Mouse (Mus musculus) heart, embryonic 10.5 days (tissue): Measurements from ENCODE around the gene Gtf2f1. TPM values are rescaled to one million over a fixed set of nuclear protein-coding genes. Genes with fewer than 3 reads are reported as not detected.

ENCODE experiments used
- DNase-seq: peaks from one replicate; pipeline ENCODE4 v3.0.0-alpha.2; 2017; ENCODE audit warnings: low spot score
- H3K27ac ChIP-seq: fragments of 300-500 bp; sonication (generic); 2 replicates; pipeline ENCODE4 v1.5.1; 2016; ENCODE audit warnings: mild to moderate bottlenecking
- H3K27me3 ChIP-seq: fragments of 300-500 bp; sonication (generic); 2 replicates; pipeline ENCODE4 v1.6.1; 2016; ENCODE audit warnings: mild to moderate bottlenecking; ENCODE audit not compliant: poor library complexity, insufficient read depth, severe bottlenecking
- H3K36me3 ChIP-seq: fragments of 300-500 bp; sonication (generic); 2 replicates; pipeline ENCODE4 v1.6.1; 2016; ENCODE audit warnings: mild to moderate bottlenecking, moderate library complexity
- H3K4me1 ChIP-seq: fragments of 300-500 bp; sonication (generic); 2 replicates; pipeline ENCODE4 v1.6.1; 2016; ENCODE audit warnings: mild to moderate bottlenecking
- H3K4me3 ChIP-seq: fragments of 300-500 bp; sonication (generic); 2 replicates; pipeline ENCODE4 v1.5.1; 2016; ENCODE audit warnings: mild to moderate bottlenecking, moderate library complexity
- H3K9me3 ChIP-seq: fragments of 300-500 bp; sonication (generic); 2 replicates; pipeline ENCODE4 v1.6.1; 2016; ENCODE audit warnings: mild to moderate bottlenecking, moderate library complexity
- whole genome bisulfite sequencing: fragments of 180-500 bp; shearing (Covaris S2); methylation state at CpG from one replicate; pipeline ENCODE4 v1.1.7; 2016; 5-methylcytosine and 5-hydroxymethylcytosine counted together
- polyA plus RNA-seq: library from polyadenylated mRNA; unstranded; fragments of >200 nt; fragmentation: Nextera tagmentation; extraction: Ambion mirVana; gene quantifications from 2 replicates; pipeline ENCODE4 v1.2.1, GENCODE M21; 2016

The Gtf2f1 gene
- polyA plus RNA-seq, 1 experiment from 2014 or later, result 56.0 TPM

DNA sequence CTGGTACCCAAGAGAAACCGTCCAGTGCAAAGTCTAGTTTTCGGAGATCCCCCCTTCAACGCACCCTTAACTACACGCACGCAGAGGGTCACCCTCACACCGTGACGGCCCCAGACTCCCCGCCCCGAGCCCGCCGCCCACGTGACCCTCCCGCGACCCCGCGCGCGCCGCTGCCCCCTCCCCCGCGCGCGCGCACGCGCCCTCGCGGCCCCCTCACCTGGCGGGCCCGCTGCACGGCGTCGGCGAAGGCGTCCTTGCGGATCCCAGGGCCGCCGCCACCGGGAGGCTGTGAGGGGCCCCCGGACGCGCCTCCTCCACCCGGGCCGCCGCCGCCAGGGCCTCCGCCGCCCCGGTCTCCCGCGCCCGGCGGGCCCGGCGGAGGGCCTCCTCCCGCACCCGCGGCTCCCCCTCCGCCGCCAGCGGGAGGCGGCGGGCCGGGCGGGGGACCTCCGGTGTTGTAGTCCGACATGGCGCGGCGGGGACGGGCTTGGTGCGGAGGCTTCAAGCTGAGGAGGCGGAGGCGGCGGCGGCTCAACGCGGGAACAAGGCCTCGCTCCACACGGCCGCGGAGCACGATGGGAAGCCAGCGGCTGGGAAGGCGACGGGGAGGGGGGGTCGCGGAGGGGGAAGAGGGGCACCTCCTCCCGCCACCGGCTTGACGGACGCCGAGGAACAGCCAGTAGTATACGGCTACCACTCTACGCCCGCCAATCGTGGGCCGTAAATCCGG is 20.0 kb upstream of the Gtf2f1 start, which contains the start of gene Khsrp:
Gene Khsrp, minus strand, starts transcription at position 592 of the 730 bp plus-strand sequence.
- no peak for DNase-seq
- Histone ChIP-seq H3K27ac (peak within 1 kb of the TSS; percentile 98), H3K27me3 (no peaks in the 10 kb centered on the region), H3K4me3 (peak within 1 kb of the TSS; percentile 92), H3K9me3 (no peaks in the 10 kb centered on the region), H3K36me3 (peaks cover 33% of the 10 kb centered on the region), H3K4me1 (peaks cover 18% of the 10 kb centered on the region)
- under 1% methylated on average over 97 of the region's 99 CpGs for WGBS

GRCm38 (mm10) chr17:57029691-57030090 is 18.6 kb upstream of the Gtf2f1 start:
- peak overlapping the region; percentile 98 for H3K27ac ChIP-seq
- peaks cover 18% of the 10 kb centered on the region for H3K4me1 ChIP-seq
- H3K27me3 ChIP-seq, result no peaks in the 10 kb centered on the region
- H3K4me3 ChIP-seq, result peak overlapping the region; percentile 92
- 28% methylated on average over 8 of the region's 8 CpGs for WGBS
- no peak for DNase-seq
- peaks cover 47% of the 10 kb centered on the region for H3K36me3 ChIP-seq
- H3K9me3 ChIP-seq, result no peaks in the 10 kb centered on the region

- peaks cover 15% of the 10 kb centered on the region for H3K4me1 ChIP-seq
- 88% methylated on average over 4 of the region's 4 CpGs for WGBS
- peaks cover 69% of the 10 kb centered on the region for H3K36me3 ChIP-seq
- DNase-seq, result no peak
- no peaks in the 10 kb centered on the region for H3K9me3 ChIP-seq
- no peak overlapping the region for H3K4me3 ChIP-seq
- H3K27ac ChIP-seq, result no peak overlapping the region
- H3K27me3 ChIP-seq, result no peaks in the 10 kb centered on the region
Measured at GRCm38 (mm10) chr17:57027471-57027870, 16.4 kb upstream of the Gtf2f1 start.

GRCm38 (mm10) chr17:57020960-57021359 is 9.9 kb upstream of the Gtf2f1 start:
- H3K36me3 ChIP-seq, result peaks cover 70% of the 10 kb centered on the region
- H3K27ac ChIP-seq, result no peak overlapping the region
- no peak overlapping the region for H3K4me3 ChIP-seq
- H3K27me3 ChIP-seq, result no peaks in the 10 kb centered on the region
- no peaks in the 10 kb centered on the region for H3K4me1 ChIP-seq
- no peaks in the 10 kb centered on the region for H3K9me3 ChIP-seq
- 91% methylated on average over 5 of the region's 5 CpGs for WGBS
- DNase-seq, result no peak

DNA sequence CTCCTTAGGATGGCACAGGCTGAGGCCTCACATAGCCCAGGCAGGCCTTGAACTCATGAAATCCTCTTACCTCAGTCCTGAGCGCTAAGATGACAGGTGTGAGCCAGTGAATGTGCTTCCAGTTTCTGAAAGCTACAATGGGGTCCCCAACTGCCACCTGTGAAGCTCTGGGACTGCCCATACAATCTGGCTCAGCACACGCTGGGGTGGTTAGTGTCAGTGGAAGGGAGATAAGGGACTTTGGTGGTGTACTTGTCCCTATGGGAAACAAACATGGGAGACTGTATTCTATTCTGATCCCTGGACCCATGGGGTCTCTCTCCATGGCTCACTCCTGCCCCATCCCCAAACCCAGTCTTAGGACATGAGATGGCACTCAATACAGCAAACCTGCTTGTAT is 8.6 kb upstream of the Gtf2f1 start:
- WGBS, result 75% methylated on average over 2 of the region's 2 CpGs
- no peaks in the 10 kb centered on the region for H3K27me3 ChIP-seq
- DNase-seq, result no peak
- H3K4me1 ChIP-seq, result no peaks in the 10 kb centered on the region
- no peak overlapping the region for H3K4me3 ChIP-seq
- no peak overlapping the region for H3K27ac ChIP-seq
- no peaks in the 10 kb centered on the region for H3K9me3 ChIP-seq
- H3K36me3 ChIP-seq, result peaks cover 57% of the 10 kb centered on the region

- Histone ChIP-seq H3K4me1 (peaks cover 20% of the 10 kb centered on the region), H3K9me3 (no peaks in the 10 kb centered on the region), H3K36me3 (peaks cover 21% of the 10 kb centered on the region), H3K27ac (peak overlapping the region; percentile 94; the same call in 1 of the 2 replicates), H3K27me3 (no peaks in the 10 kb centered on the region), H3K4me3 (peak overlapping the region; percentile 88)
- 75% methylated on average over 13 of the region's 13 CpGs for WGBS
- DNase-seq, result no peak
Measured at GRCm38 (mm10) chr17:57012245-57012795, 1.2 kb upstream of the Gtf2f1 start.

GRCm38 (mm10) chr17:57010911-57011235 is 215 bp downstream of the Gtf2f1 start:
- no peak for DNase-seq
- Histone ChIP-seq H3K27me3 (no peaks in the 10 kb centered on the region), H3K27ac (peak overlapping the region; percentile 90), H3K9me3 (no peaks in the 10 kb centered on the region), H3K4me3 (peak overlapping the region; percentile 88), H3K36me3 (peaks cover 36% of the 10 kb centered on the region), H3K4me1 (peaks cover 20% of the 10 kb centered on the region)
- 0% methylated on average over 19 of the region's 19 CpGs for WGBS

DNA sequence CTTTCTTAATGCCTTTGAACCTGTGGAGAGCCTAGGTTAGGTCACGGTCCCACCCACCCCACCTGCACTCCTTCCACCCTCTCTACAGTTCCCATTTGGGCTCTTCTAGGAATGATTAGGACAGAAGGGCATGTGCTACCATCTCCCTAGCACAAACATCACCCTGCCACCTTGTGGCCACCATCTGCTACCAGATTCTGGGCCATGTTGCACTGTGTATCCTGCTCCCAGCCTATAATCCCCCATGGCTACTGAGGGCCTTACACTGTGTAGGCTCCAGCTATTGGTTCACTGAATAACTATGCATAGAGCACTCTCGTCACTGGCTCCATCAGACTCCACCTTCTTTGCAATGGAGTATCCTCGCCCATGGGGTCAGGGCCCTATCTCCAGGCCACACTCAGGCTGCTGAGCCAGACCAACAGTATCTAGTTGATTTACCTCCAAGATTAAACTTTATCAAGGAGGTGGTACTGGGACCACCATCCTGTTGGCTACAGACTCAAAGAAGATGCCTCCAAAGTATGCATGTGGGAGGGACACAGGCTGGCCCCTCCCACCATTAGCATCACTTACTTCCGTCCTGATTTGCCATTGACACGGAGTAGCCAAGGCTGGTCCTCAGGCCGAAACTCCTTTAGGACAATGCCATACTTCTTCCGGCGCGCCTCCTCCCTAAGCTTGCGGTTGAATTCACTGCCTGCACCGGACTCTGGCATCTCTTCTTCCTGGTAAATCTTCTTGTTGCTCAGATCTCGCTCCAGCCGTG is 3.8 kb downstream of the Gtf2f1 start:
- no peaks in the 10 kb centered on the region for H3K27me3 ChIP-seq
- no peak overlapping the region for H3K27ac ChIP-seq
- 88% methylated on average over 13 of the region's 13 CpGs for WGBS
- DNase-seq, result no peak
- no peaks in the 10 kb centered on the region for H3K9me3 ChIP-seq
- H3K4me1 ChIP-seq, result peaks cover 30% of the 10 kb centered on the region
- peaks cover 71% of the 10 kb centered on the region for H3K36me3 ChIP-seq
- H3K4me3 ChIP-seq, result no peak overlapping the region

- no peak overlapping the region for H3K4me3 ChIP-seq
- peaks cover 34% of the 10 kb centered on the region for H3K4me1 ChIP-seq
- 70% methylated on average over 7 of the region's 7 CpGs for WGBS
- no peak overlapping the region for H3K27ac ChIP-seq
- peak; percentile 86 for DNase-seq
- H3K9me3 ChIP-seq, result no peaks in the 10 kb centered on the region
- peaks cover 78% of the 10 kb centered on the region for H3K36me3 ChIP-seq
- H3K27me3 ChIP-seq, result no peaks in the 10 kb centered on the region
Measured at GRCm38 (mm10) chr17:57003994-57004393, 7.1 kb downstream of the Gtf2f1 start.

- WGBS, result 23% methylated on average over 8 of the region's 8 CpGs
- H3K27ac ChIP-seq, result peak overlapping the region; percentile 36; the same call in 1 of the 2 replicates
- DNase-seq, result no peak
- peaks cover 60% of the 10 kb centered on the region for H3K36me3 ChIP-seq
- H3K27me3 ChIP-seq, result no peaks in the 10 kb centered on the region
- H3K4me3 ChIP-seq, result no peak overlapping the region
- peaks cover 49% of the 10 kb centered on the region for H3K4me1 ChIP-seq
- no peaks in the 10 kb centered on the region for H3K9me3 ChIP-seq
Measured at GRCm38 (mm10) chr17:57001228-57001627, 9.9 kb downstream of the Gtf2f1 start.

DNA sequence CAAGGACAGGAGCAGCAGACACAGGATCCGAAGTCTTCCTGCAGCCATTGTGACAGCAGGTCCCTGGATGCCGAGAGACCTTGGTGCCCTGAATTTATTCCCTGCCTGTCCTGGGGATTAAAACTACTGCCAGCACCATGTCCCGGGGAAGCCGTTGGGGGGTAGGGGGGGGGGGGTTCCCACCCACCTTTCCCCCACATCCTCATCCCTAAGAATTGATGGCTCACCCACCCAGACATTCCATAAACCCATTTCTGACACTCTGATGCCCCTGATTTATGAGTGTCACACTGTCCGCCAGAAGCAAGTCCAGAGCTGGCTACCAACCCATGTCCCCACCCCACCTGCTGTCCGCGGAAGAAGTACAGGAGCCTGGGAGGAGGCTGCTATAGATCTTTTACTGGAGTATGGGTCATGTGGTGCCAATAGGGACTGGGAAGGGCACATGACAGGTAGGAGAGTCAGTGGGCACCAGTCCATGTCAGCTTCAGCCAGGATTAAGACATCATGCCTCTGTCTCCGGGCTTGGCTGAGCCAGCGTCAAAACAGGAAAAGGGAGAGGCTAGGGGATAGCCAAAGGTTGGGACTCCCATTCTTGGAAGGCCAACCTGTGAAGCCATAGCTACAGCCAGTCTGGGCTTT is 11.0 kb downstream of the Gtf2f1 start, which contains the start of gene Pspn:
Gene Pspn, minus strand, starts transcription at position 51 of the 642 bp plus-strand sequence.
- peak within 1 kb of the TSS; percentile 36; the same call in 1 of the 2 replicates for H3K27ac ChIP-seq
- no peak within 1 kb of the TSS for H3K4me3 ChIP-seq
- H3K9me3 ChIP-seq, result no peaks in the 10 kb centered on the region
- H3K36me3 ChIP-seq, result peaks cover 59% of the 10 kb centered on the region
- H3K4me1 ChIP-seq, result peaks cover 49% of the 10 kb centered on the region
- DNase-seq, result no peak
- WGBS, result 87% methylated on average over 9 of the region's 9 CpGs
- no peaks in the 10 kb centered on the region for H3K27me3 ChIP-seq

DNA sequence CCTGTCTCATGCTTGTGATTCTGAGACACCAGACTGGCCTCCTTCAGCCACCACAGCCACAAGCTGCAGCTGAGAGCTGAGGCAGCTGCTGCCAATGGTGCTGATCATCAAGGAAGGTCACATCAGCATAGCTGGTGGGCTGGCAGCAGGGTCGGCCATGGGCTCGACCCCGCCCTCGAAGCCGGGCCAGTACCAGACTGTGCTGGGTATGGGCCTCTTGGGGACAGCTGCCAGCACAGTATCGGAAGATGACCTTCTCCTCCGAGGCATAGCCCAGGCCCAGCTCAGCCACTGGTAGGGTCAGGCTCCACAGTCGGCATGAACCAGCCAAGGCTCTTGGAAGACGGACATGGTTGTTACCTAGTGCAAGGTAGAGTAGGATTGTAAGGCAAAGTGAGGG is 11.7 kb downstream of the Gtf2f1 start:
- WGBS, result 88% methylated on average over 9 of the region's 9 CpGs
- Histone ChIP-seq H3K27ac (no peak overlapping the region), H3K4me3 (no peak overlapping the region), H3K9me3 (no peaks in the 10 kb centered on the region), H3K36me3 (peaks cover 59% of the 10 kb centered on the region), H3K27me3 (no peaks in the 10 kb centered on the region), H3K4me1 (peaks cover 47% of the 10 kb centered on the region)
- no peak for DNase-seq
